Mouse (Mus musculus): Measurements from ENCODE around the gene Gap43. TPM values are rescaled to one million over a fixed set of nuclear protein-coding genes. Genes with fewer than 3 reads are reported as not detected.
"Not testable (repeated sequence)": the region's sequence is repeated elsewhere in the genome, so short reads cannot be mapped to it uniquely, and the experiment has no call there.

The Gap43 gene
- polyA plus RNA-seq (2017; shearing (Covaris generic)) = not detected

- ATAC-seq = no peak
These were observed at the start of gene Gap43 for GRCm38 (mm10) chr16:42340021-42340768. TSS of gene Gap43 (minus strand) at chr16:42340651.

GRCm38 (mm10) chr16:42381328-42381838 is 40.9 kb upstream of the Gap43 start:
- no peak for ATAC-seq

- no peak for ATAC-seq
These were observed 40.2 kb upstream of the Gap43 start for GRCm38 (mm10) chr16:42380641-42381040.

- ATAC-seq = no peak
These were observed 29.7 kb upstream of the Gap43 start for GRCm38 (mm10) chr16:42370148-42370547.

- no peak for ATAC-seq
These were observed 28.9 kb upstream of the Gap43 start for GRCm38 (mm10) chr16:42369346-42369745.

GRCm38 (mm10) chr16:42360061-42360460 is 19.6 kb upstream of the Gap43 start:
- ATAC-seq = no peak

- no peak for ATAC-seq
These were observed 17.6 kb upstream of the Gap43 start for GRCm38 (mm10) chr16:42358058-42358457.

GRCm38 (mm10) chr16:42350076-42350475 is 9.6 kb upstream of the Gap43 start:
- ATAC-seq = no peak

GRCm38 (mm10) chr16:42340865-42341264 is 414 bp upstream of the Gap43 start:
- ATAC-seq = not testable (repeated sequence)

GRCm38 (mm10) chr16:42339512-42339911 is 939 bp downstream of the Gap43 start:
- ATAC-seq = no peak

- ATAC-seq = no peak
These were observed 1.5 kb downstream of the Gap43 start for GRCm38 (mm10) chr16:42338987-42339386.

GRCm38 (mm10) chr16:42338342-42338741 is 2.1 kb downstream of the Gap43 start:
- ATAC-seq = no peak

GRCm38 (mm10) chr16:42337663-42338062 is 2.8 kb downstream of the Gap43 start:
- ATAC-seq = no peak

- ATAC-seq = no peak
These were observed 3.8 kb downstream of the Gap43 start for GRCm38 (mm10) chr16:42336610-42337009.

- ATAC-seq = no peak
These were observed 8.1 kb downstream of the Gap43 start for GRCm38 (mm10) chr16:42332321-42332720.

GRCm38 (mm10) chr16:42326191-42326590 is 14.3 kb downstream of the Gap43 start:
- ATAC-seq = no peak

- ATAC-seq = no peak
These were observed 14.9 kb downstream of the Gap43 start for GRCm38 (mm10) chr16:42325536-42325935.

- ATAC-seq = no peak
These were observed 20.6 kb downstream of the Gap43 start for GRCm38 (mm10) chr16:42319831-42320230.

GRCm38 (mm10) chr16:42319365-42319764 is 21.1 kb downstream of the Gap43 start:
- ATAC-seq = no peak

- ATAC-seq = no peak
These were observed 28.3 kb downstream of the Gap43 start for GRCm38 (mm10) chr16:42312125-42312524.

- ATAC-seq = no peak
These were observed 31.7 kb downstream of the Gap43 start for GRCm38 (mm10) chr16:42308761-42309160.

- ATAC-seq = no peak
These were observed 34.3 kb downstream of the Gap43 start for GRCm38 (mm10) chr16:42305934-42306701.

GRCm38 (mm10) chr16:42303461-42303860 is 37.0 kb downstream of the Gap43 start:
- no peak for ATAC-seq

- no peak for ATAC-seq
These were observed 46.0 kb downstream of the Gap43 start for GRCm38 (mm10) chr16:42294481-42294880.
